Mouse (Mus musculus) myocyte (in vitro differentiated cells): ENCODE measurements around the gene Kif28. TPM values are rescaled to one million over a fixed set of nuclear protein-coding genes. Genes with fewer than 3 reads are reported as not detected.

ENCODE experiments used
- H3K27me3 ChIP-seq: one replicate; pipeline ENCODE4 v1.6.1; 2011; ENCODE audit not compliant: control insufficient read depth, insufficient read depth, insufficient read length
- H3K36me3 ChIP-seq: one replicate; pipeline ENCODE4 v1.6.1; 2011; ENCODE audit not compliant: control insufficient read depth, insufficient read depth
- H3K4me2 ChIP-seq: one replicate; pipeline ENCODE4 v1.6.1; 2011; ENCODE audit warnings: low read depth, control low read depth
- H3K4me3 ChIP-seq: one replicate; pipeline ENCODE4 v1.5.1; 2011; ENCODE audit warnings: mild to moderate bottlenecking, control low read depth, moderate library complexity
- H3K79me2 ChIP-seq: one replicate; pipeline ENCODE4 v1.6.1; 2011; ENCODE audit not compliant: control insufficient read depth, insufficient read depth
- H3ac ChIP-seq: one replicate; pipeline ENCODE4 v1.6.1; 2011; ENCODE audit not compliant: control insufficient read depth, insufficient read length
- CEBPB ChIP-seq: IDR thresholded peaks from 2 replicates; pipeline ENCODE4 v1.6.1; 2011; ENCODE audit warnings: mild to moderate bottlenecking, moderate library complexity; ENCODE audit not compliant: poor library complexity, insufficient read depth, severe bottlenecking
- E2F4 ChIP-seq: IDR thresholded peaks from one replicate; pipeline ENCODE4 v1.6.1; 2011; ENCODE audit warnings: mild to moderate bottlenecking, control low read depth, moderate library complexity; ENCODE audit not compliant: insufficient read depth
- MAX ChIP-seq: IDR thresholded peaks from one replicate; pipeline ENCODE4 v1.6.1; 2011; ENCODE audit warnings: low read depth, mild to moderate bottlenecking, control low read depth
- MYOD1 ChIP-seq, 3 experiments: IDR thresholded peaks; one replicate each; pipeline ENCODE4 v1.6.1; 2011; ENCODE audit warnings: control low read depth in 2 of 3, low read depth in 2 of 3, mild to moderate bottlenecking in 2 of 3, moderate library complexity in 1 of 3; ENCODE audit not compliant: insufficient read length in 2 of 3, control insufficient read depth in 1 of 3
- MYOG ChIP-seq, 3 experiments: IDR thresholded peaks; one replicate each; pipeline ENCODE4 v1.6.1; 2011; ENCODE audit warnings: control low read depth in 2 of 3, low read depth in 2 of 3, mild to moderate bottlenecking in 2 of 3; ENCODE audit not compliant: insufficient read length in 2 of 3, control insufficient read depth in 1 of 3, insufficient read depth in 1 of 3
- POLR2A ChIP-seq: IDR thresholded peaks from one replicate; pipeline ENCODE4 v1.6.1; 2011; ENCODE audit warnings: low read depth, mild to moderate bottlenecking, control low read depth, moderate library complexity; ENCODE audit not compliant: insufficient read length
- POLR2AphosphoS2 ChIP-seq: IDR thresholded peaks from one replicate; pipeline ENCODE4 v1.6.1; 2011; ENCODE audit warnings: low read depth, control low read depth; ENCODE audit not compliant: insufficient read length
- REST ChIP-seq: IDR thresholded peaks from one replicate; pipeline ENCODE4 v1.6.1; 2011; ENCODE audit warnings: mild to moderate bottlenecking, control low read depth, moderate library complexity; ENCODE audit not compliant: insufficient read depth, insufficient read length
- SRF ChIP-seq: IDR thresholded peaks from one replicate; pipeline ENCODE4 v1.6.1; 2011; ENCODE audit warnings: low read depth; ENCODE audit not compliant: control insufficient read depth, insufficient read length
- TCF12 ChIP-seq: IDR thresholded peaks from one replicate; pipeline ENCODE4 v1.6.1; 2011; ENCODE audit warnings: mild to moderate bottlenecking, control low read depth; ENCODE audit not compliant: poor library complexity, insufficient read depth, severe bottlenecking
- TCF3 ChIP-seq: IDR thresholded peaks from one replicate; pipeline ENCODE4 v1.6.1; 2011; ENCODE audit warnings: low read depth, control low read depth; ENCODE audit not compliant: insufficient read length
- USF1 ChIP-seq: IDR thresholded peaks from one replicate; pipeline ENCODE4 v1.6.1; 2011; ENCODE audit warnings: low read depth, mild to moderate bottlenecking, control low read depth, moderate library complexity
- polyA plus RNA-seq: library from polyadenylated mRNA; unstranded; fragments of >200 nt; fragmentation: generic; extraction: Trizol; gene quantifications from one replicate; pipeline ENCODE4 v1.2.1, GENCODE M21; 2012; ENCODE audit warnings: missing spikeins

Gene Kif28
- polyA plus RNA-seq, 1 experiment, result 0.06 TPM

- Histone ChIP-seq H3K4me3 (no peak overlapping the region), H3K27me3 (no peaks in the 10 kb centered on the region), H3K4me2 (no peak overlapping the region), H3ac (no peak overlapping the region), H3K79me2 (no peaks in the 10 kb centered on the region), H3K36me3 (peaks cover 19% of the 10 kb centered on the region)
- TF ChIP-seq POLR2A, result no peak
- TF ChIP-seq MAX, result no peak
- no peak for TF ChIP-seq REST
- TF ChIP-seq MYOD1 (IDR thresholded peaks at IDR 0.05; ENCODE audit: control insufficient read depth in 1 of 3, insufficient read length in 2 of 3, low read depth in 2 of 3), result no peak
Observed at GRCm38 (mm10) chr1:179689479-179689878, 55.6 kb downstream of the Kif28 start.

DNA sequence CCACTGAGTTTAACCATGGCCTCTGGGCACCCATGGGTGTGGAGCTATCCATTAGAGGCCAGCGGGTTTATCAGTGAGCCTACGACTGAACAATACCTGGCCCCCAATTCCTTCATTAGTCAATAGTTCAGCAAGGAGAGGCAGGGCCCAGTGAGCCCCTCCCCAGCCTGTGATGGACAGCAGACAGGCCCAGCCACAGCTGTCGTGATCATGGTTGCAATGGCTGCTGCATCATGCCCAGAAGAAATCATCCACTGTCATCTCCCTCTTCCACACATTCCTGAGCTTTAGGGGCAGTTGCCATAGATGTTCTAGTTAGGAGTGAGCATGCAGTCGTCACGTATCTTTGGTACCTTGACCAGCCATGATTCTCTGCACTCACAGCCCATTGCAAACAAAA is 56.2 kb downstream of the Kif28 start:
- peak overlapping the region; percentile 27 for H3K4me2 ChIP-seq

GRCm38 (mm10) chr1:179688415-179688814 is 56.7 kb downstream of the Kif28 start:
- H3K79me2 ChIP-seq, result no peaks in the 10 kb centered on the region
- H3K27me3 ChIP-seq, result no peaks in the 10 kb centered on the region
- no peak overlapping the region for H3ac ChIP-seq
- peak overlapping the region; percentile 27 for H3K4me2 ChIP-seq
- no peak overlapping the region for H3K4me3 ChIP-seq
- TF ChIP-seq USF1, result no peak
- TF ChIP-seq POLR2A, result no peak
- TF ChIP-seq MAX, result no peak
- TF ChIP-seq SRF, result no peak
- no peak for TF ChIP-seq CEBPB
- no peak for TF ChIP-seq POLR2AphosphoS2
- TF ChIP-seq MYOD1 (IDR thresholded peaks at IDR 0.05; ENCODE audit: control insufficient read depth in 1 of 3, insufficient read length in 2 of 3, low read depth in 2 of 3), result no peak
- no peak for TF ChIP-seq TCF12
- no peak for TF ChIP-seq TCF3
- no peak for TF ChIP-seq E2F4
- no peak for TF ChIP-seq REST
- TF ChIP-seq MYOG (IDR thresholded peaks at IDR 0.05; ENCODE audit: control insufficient read depth in 1 of 3, insufficient read depth in 1 of 3, insufficient read length in 2 of 3, low read depth in 2 of 3), result no peak
- peaks cover 23% of the 10 kb centered on the region for H3K36me3 ChIP-seq

More for the DNA sequence above, 56.2 kb downstream of the Kif28 start:
- H3K36me3 ChIP-seq, result peaks cover 22% of the 10 kb centered on the region
- no peaks in the 10 kb centered on the region for H3K27me3 ChIP-seq
- H3ac ChIP-seq, result no peak overlapping the region
- no peaks in the 10 kb centered on the region for H3K79me2 ChIP-seq
- no peak overlapping the region for H3K4me3 ChIP-seq
- TF ChIP-seq USF1 (no peak), CEBPB (no peak), POLR2A (no peak), POLR2AphosphoS2 (peak; percentile 9), REST (no peak), MYOD1 (IDR thresholded peaks at IDR 0.05; ENCODE audit: control insufficient read depth in 1 of 3, insufficient read length in 2 of 3, low read depth in 2 of 3) (peak in 2 of 3 experiments; percentile 74 to 88), TCF12 (no peak), E2F4 (no peak), SRF (no peak), TCF3 (no peak), MYOG (IDR thresholded peaks at IDR 0.05; ENCODE audit: control insufficient read depth in 1 of 3, insufficient read depth in 1 of 3, insufficient read length in 2 of 3, low read depth in 2 of 3) (peak in 1 of 3 experiments; percentile 51), MAX (no peak)

DNA sequence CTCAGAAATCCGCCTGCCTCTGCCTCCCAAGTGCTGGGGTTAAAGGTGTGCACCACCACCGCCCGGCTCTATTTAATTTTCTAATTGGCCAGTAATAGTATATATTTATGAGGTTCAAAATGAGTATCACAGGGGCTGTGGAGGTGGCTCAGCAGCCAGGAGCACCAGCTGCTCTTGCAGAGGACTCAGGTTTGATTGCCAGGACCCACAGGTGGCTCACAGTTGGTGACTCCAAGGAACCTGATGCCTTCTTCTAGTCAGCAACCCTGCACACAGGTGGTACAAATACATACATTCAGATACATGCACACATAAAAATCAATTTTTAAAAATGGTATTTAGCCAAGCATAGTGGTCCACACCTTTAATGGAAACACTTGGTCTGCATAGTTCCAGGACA is 57.1 kb downstream of the Kif28 start:
- Histone ChIP-seq H3ac (no peak overlapping the region), H3K36me3 (peaks cover 27% of the 10 kb centered on the region), H3K79me2 (no peaks in the 10 kb centered on the region), H3K4me3 (no peak overlapping the region), H3K27me3 (no peaks in the 10 kb centered on the region), H3K4me2 (no peak overlapping the region)
- TF ChIP-seq MYOD1 (IDR thresholded peaks at IDR 0.05; ENCODE audit: control insufficient read depth in 1 of 3, insufficient read length in 2 of 3, low read depth in 2 of 3) (peak in 1 of 3 experiments; percentile 58), POLR2AphosphoS2 (no peak)

GRCm38 (mm10) chr1:179687305-179687704 is 57.8 kb downstream of the Kif28 start:
- no peak overlapping the region for H3K4me2 ChIP-seq
- H3K36me3 ChIP-seq, result peaks cover 27% of the 10 kb centered on the region
- H3K4me3 ChIP-seq, result no peak overlapping the region

More at GRCm38 (mm10) chr1:179687305-179687704, 57.8 kb downstream of the Kif28 start:
- no peak overlapping the region for H3ac ChIP-seq
- no peak for TF ChIP-seq TCF12
- TF ChIP-seq CEBPB, result no peak
- no peak for TF ChIP-seq MYOG (IDR thresholded peaks at IDR 0.05; ENCODE audit: control insufficient read depth in 1 of 3, insufficient read depth in 1 of 3, insufficient read length in 2 of 3, low read depth in 2 of 3)
- no peak for TF ChIP-seq SRF
- no peak for TF ChIP-seq TCF3
- no peak for TF ChIP-seq USF1
- TF ChIP-seq POLR2AphosphoS2, result no peak
- TF ChIP-seq POLR2A, result no peak
- no peak for TF ChIP-seq MAX
- TF ChIP-seq MYOD1 (IDR thresholded peaks at IDR 0.05; ENCODE audit: control insufficient read depth in 1 of 3, insufficient read length in 2 of 3, low read depth in 2 of 3), result no peak
- no peak for TF ChIP-seq REST
- no peak for TF ChIP-seq E2F4
- no peaks in the 10 kb centered on the region for H3K79me2 ChIP-seq
- no peaks in the 10 kb centered on the region for H3K27me3 ChIP-seq
